Mouse (Mus musculus) skeletal muscle tissue, postnatal 0 days (tissue): ENCODE data around the gene Pou6f1. TPM values are rescaled to one million over a fixed set of nuclear protein-coding genes. Genes with fewer than 3 reads are reported as not detected.

Source experiments
- microRNA-seq, 2 experiments: library from miRNA; unstranded; fragments of <30 nt; microRNA quantifications; one replicate each; pipeline ENCODE4; 2016
- polyA plus RNA-seq: library from polyadenylated mRNA; unstranded; fragments of >200 nt; fragmentation: Nextera tagmentation; extraction: Ambion mirVana; gene quantifications from 2 replicates; pipeline ENCODE4 v1.2.1, GENCODE M21; 2015

Pou6f1 gene
- polyA plus RNA-seq: 2.5 and 3.0 TPM in 2 replicates

GRCm38 (mm10) chr15:100599276-100600046 is at the start of gene Pou6f1:
TSS of gene Pou6f1 (minus strand) at chr15:100599984.

GRCm38 (mm10) chr15:100636700-100637501 is 37.1 kb upstream of the Pou6f1 start, which contains the start of gene Smagp:
TSS of gene Smagp (minus strand) at chr15:100636940.

GRCm38 (mm10) chr15:100614996-100615824 is 15.4 kb upstream of the Pou6f1 start, which contains the start of gene Dazap2:
TSS of gene Dazap2 (plus strand) at chr15:100615349.

GRCm38 (mm10) chr15:100551326-100552307 is 48.2 kb downstream of the Pou6f1 start, which contains the start of gene Tfcp2:
TSS of gene Tfcp2 (minus strand) at chr15:100552008.

Small RNA genes within 50 kb of the gene (microRNA-seq; reads per million reads assigned to microRNA genes)
- gene Mir6961: 0 reads per million in 2 experiments

Other genes starting within 250 kb of the Pou6f1 start
- gene Methig1, start 246.8 kb downstream of the Pou6f1 start, polyA plus RNA-seq: not detected in 2 replicates
- gene Mettl7a2, start 246.8 kb downstream of the Pou6f1 start, polyA plus RNA-seq: not detected in 2 replicates
- not detected in 2 replicates for gene Higd1c, start 235.4 kb downstream of the Pou6f1 start, polyA plus RNA-seq
- gene Gm5475, start 177.8 kb downstream of the Pou6f1 start, polyA plus RNA-seq: 0.12 TPM in 1 of 2 replicates, not detected in the other
- 6.4 and 10.4 TPM in 2 replicates for gene Slc11a2, start 174.9 kb downstream of the Pou6f1 start, polyA plus RNA-seq
- 18.3 and 19.7 TPM in 2 replicates for gene Letmd1, start 131.0 kb downstream of the Pou6f1 start, polyA plus RNA-seq
- gene Csrnp2, start 104.5 kb downstream of the Pou6f1 start, polyA plus RNA-seq: 4.5 and 4.8 TPM in 2 replicates
- 11.4 and 14.0 TPM in 2 replicates for gene Tfcp2, start 48.0 kb downstream of the Pou6f1 start, polyA plus RNA-seq
- gene Dazap2, start 15.4 kb upstream of the Pou6f1 start, polyA plus RNA-seq: 105 and 112 TPM in 2 replicates
- 8.2 and 12.9 TPM in 2 replicates for gene Smagp, start 37.0 kb upstream of the Pou6f1 start, polyA plus RNA-seq
- gene Bin2, start 69.6 kb upstream of the Pou6f1 start, polyA plus RNA-seq: 0.74 and 0.91 TPM in 2 replicates
- 2.1 and 3.4 TPM in 2 replicates for gene Cela1, start 87.9 kb upstream of the Pou6f1 start, polyA plus RNA-seq
- 0.95 and 1.9 TPM in 2 replicates for gene Galnt6, start 129.4 kb upstream of the Pou6f1 start, polyA plus RNA-seq
- 1.6 and 1.9 TPM in 2 replicates for gene Slc4a8, start 161.8 kb upstream of the Pou6f1 start, polyA plus RNA-seq